Mouse (Mus musculus): ENCODE measurements around the gene Snx8. TPM values are rescaled to one million over a fixed set of nuclear protein-coding genes. Genes with fewer than 3 reads are reported as not detected.

The Snx8 gene
- 10 to 100 TPM; 15.7 to 18.8 TPM for total RNA-seq (2021)
- long read RNA-seq, experiment 1, transcript Snx8-201 (11 exons, 2,627 nt), result major isoform, 8 of 16 reads
- long read RNA-seq, experiment 1, partial matches to known transcripts, result 3 of 16 reads
- long read RNA-seq, experiment 1, other reads (novel, unspliced or antisense), result 4 of 16 reads
- long read RNA-seq, experiment 2, transcript Snx8-201 (11 exons, 2,627 nt), result major isoform, 7 of 15 reads
- long read RNA-seq, experiment 2, partial matches to known transcripts, result 1 of 15 reads
- long read RNA-seq, experiment 2, other reads (novel, unspliced or antisense), result 7 of 15 reads

GRCm38 (mm10) chr5:140388588-140389576, at the start of gene Snx8:
Snx8 (minus strand) TSS chr5:140389262.
- DNase-seq (ENCODE audit: low spot score in 2 of 2), result peak; percentile 89 to 90
- intact Hi-C loops (cut with DNase I), result no loop called here

GRCm38 (mm10) chr5:140425016-140425783, 36.1 kb upstream of the Snx8 start:
- intact Hi-C loops (cut with DNase I), result no loop called here
- no peak for DNase-seq (ENCODE audit: low spot score in 2 of 2)

- no peak for DNase-seq (ENCODE audit: low spot score in 2 of 2)
- intact Hi-C loops (cut with DNase I), result no loop called here
Observed at GRCm38 (mm10) chr5:140420616-140421015, 31.6 kb upstream of the Snx8 start.

GRCm38 (mm10) chr5:140419442-140420080, 30.5 kb upstream of the Snx8 start:
- intact Hi-C loops (cut with DNase I), result loop anchor here (5.0 kb wide), 2 partner anchors 82 to 88 kb away; partner anchors contain the start of gene Chst12

GRCm38 (mm10) chr5:140418489-140419441, 29.7 kb upstream of the Snx8 start, which contains the start of gene Eif3b:
Eif3b (plus strand) TSS chr5:140419328.
- peak; percentile 89 to 91 for DNase-seq (ENCODE audit: low spot score in 2 of 2)
- intact Hi-C loops (cut with DNase I), result loop anchor here (5.0 kb wide), 2 partner anchors 81 to 89 kb away; partner anchors contain the start of gene Chst12

More at GRCm38 (mm10) chr5:140419442-140420080, 30.5 kb upstream of the Snx8 start:
- DNase-seq (ENCODE audit: low spot score in 2 of 2), result peak in 1 of 2 experiments; percentile 19

- DNase-seq (ENCODE audit: low spot score in 2 of 2), result peak in 1 of 2 experiments; percentile 26
- intact Hi-C loops (cut with DNase I), result loop anchor here (5.0 kb wide), 2 partner anchors 81 to 89 kb away; partner anchors contain the start of gene Chst12
Observed at GRCm38 (mm10) chr5:140418106-140418488, 29.0 kb upstream of the Snx8 start.

- no peak for DNase-seq (ENCODE audit: low spot score in 2 of 2)
- intact Hi-C loops (cut with DNase I), result loop anchor here (5.0 kb wide), 3 partner anchors 77 to 577 kb away; partner anchors contain the start of gene Chst12
Observed at GRCm38 (mm10) chr5:140414647-140415046, 25.6 kb upstream of the Snx8 start.

- intact Hi-C loops (cut with DNase I), result loop anchor here (5.0 kb wide), 1 partner anchor 574 kb away; no protein-coding TSS in a partner anchor
- peak; percentile 49 to 68 for DNase-seq (ENCODE audit: low spot score in 2 of 2)
Observed at GRCm38 (mm10) chr5:140411339-140411738, 22.3 kb upstream of the Snx8 start.

GRCm38 (mm10) chr5:140408801-140409200, 19.7 kb upstream of the Snx8 start:
- DNase-seq (ENCODE audit: low spot score in 2 of 2), result no peak
- intact Hi-C loops (cut with DNase I), result no loop called here

GRCm38 (mm10) chr5:140406666-140407065, 17.6 kb upstream of the Snx8 start:
- intact Hi-C loops (cut with DNase I), result no loop called here
- DNase-seq (ENCODE audit: low spot score in 2 of 2), result no peak

- intact Hi-C loops (cut with DNase I), result no loop called here
- no peak for DNase-seq (ENCODE audit: low spot score in 2 of 2)
Observed at GRCm38 (mm10) chr5:140405126-140405525, 16.1 kb upstream of the Snx8 start.

- no peak for DNase-seq (ENCODE audit: low spot score in 2 of 2)
- intact Hi-C loops (cut with DNase I), result loop anchor here (5.0 kb wide), 1 partner anchor 55 kb away; no protein-coding TSS in a partner anchor
Observed at GRCm38 (mm10) chr5:140402640-140403270, 13.7 kb upstream of the Snx8 start.

GRCm38 (mm10) chr5:140396166-140396940, 7.3 kb upstream of the Snx8 start:
- peak in 1 of 2 experiments; percentile 32 for DNase-seq (ENCODE audit: low spot score in 2 of 2)
- intact Hi-C loops (cut with DNase I), result no loop called here

GRCm38 (mm10) chr5:140392701-140393100, 3.6 kb upstream of the Snx8 start:
- DNase-seq (ENCODE audit: low spot score in 2 of 2), result no peak
- intact Hi-C loops (cut with DNase I), result no loop called here

- DNase-seq (ENCODE audit: low spot score in 2 of 2), result no peak
- intact Hi-C loops (cut with DNase I), result no loop called here
Observed at GRCm38 (mm10) chr5:140391981-140392380, 2.9 kb upstream of the Snx8 start.

- intact Hi-C loops (cut with DNase I), result no loop called here
- no peak for DNase-seq (ENCODE audit: low spot score in 2 of 2)
Observed at GRCm38 (mm10) chr5:140391435-140391834, 2.4 kb upstream of the Snx8 start.

Data from left cerebral cortex, postnatal 14 days (tissue).